Mouse (Mus musculus): ENCODE results near the gene Vsir.

Gene Vsir

DNA sequence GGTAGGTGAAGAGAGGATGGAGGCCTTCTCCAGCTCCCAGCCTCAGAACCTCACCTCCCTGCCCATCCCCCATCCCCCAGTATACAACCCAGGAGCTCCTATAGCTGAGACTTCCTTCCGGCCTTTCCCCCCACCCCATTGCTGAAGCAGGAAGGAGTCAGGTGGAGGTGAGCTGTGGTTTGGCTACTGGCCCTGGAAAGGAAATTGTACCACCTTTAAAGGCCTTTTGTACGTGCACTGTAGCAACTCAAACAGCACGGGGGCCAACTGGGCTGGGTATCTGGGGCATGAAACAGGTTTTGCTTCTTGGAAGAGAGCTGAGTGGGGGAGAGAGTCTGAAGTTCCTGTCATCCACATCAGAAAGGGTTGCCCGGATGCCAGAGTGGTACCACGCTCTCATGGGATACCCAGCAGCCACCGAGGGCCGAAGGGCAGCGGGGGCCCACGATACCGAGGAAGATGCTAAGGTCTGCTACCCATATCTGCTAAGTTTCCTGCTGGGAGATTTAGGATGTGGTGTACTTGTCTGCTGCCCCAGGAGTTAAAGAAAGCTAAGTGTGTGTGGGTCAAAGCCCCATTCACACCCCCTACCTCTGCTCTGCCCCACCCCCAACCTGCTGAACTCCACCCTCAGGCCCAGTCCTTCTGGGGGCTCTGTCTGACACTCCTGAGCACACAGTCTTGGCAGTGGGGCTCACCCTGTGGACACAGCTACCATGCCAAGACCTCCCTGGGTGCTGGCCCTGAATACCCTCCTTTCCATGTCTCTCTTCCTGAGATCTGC, 34.7 kb downstream of the Vsir start:
- 78% methylated on average over 10 of the region's 10 CpGs for WGBS

DNA sequence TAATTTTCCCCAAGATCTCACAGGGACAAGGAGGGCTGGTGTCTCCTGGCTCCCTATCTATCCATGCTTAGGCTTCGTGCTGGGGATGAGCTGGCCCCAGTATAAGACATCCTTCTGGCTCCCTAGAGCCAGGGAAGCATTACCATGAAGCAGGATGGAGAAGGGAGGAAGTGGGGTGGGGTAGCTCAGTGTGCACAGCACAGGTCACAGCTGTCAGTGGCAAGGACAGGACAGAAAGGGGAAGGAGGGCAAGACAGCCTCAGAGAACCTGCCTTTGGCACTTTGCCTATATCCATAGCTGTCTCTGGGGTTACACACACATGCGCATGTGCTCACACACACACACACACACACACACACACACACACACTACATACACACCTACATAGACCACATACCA, 41.7 kb downstream of the Vsir start:
- WGBS: 74% methylated on average over 2 of the region's 2 CpGs

DNA sequence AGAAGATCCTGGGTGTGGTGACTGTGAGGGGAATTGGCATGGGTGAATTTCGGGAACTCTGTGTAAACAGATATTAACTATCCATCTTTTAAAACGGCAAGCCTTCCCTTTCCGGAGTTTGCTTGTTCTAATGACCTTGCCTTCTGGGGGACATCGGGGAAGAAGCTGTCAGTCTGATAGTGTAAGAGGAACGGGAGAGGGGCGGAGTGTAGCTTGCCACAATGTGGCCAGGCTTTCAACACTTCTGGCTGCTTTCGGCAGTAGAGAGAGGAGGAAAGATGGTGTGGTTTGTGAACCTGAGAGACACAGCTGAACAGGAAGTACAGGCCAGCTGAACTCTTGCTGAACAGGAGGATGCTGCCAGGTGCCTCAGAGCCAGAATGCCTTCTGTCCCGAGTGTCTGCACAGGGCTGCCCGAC, 42.8 kb downstream of the Vsir start:
- 49% methylated on average over 9 of the region's 9 CpGs for WGBS

- WGBS: 68% methylated on average over 6 of the region's 6 CpGs
Observed at GRCm38 (mm10) chr10:60390177-60390903, 43.7 kb downstream of the Vsir start.

DNA sequence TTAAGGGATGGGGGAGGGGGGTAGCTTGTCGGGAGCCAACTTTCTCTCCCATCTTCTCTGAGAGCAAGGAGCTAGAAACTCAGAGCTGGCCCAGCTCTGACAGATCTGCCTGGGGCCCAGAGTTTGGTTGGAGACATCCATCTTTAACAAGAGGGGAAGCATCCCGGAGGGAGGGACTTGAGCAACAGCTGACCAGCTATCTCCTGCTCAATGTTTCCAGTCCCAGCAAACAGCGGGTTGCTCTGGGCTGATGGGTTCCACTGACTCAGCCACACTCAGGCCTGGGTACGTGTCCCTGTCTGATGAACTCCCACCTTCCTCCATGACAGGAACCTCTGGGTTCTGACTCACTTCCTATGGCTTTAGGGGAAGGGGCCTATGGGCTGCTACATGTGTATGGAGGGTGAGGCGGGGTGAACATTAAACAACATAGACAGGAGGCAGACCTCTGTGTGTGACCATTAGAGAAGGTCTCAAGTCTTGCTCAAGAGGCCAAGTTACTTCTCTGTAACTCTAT, 44.3 kb downstream of the Vsir start:
- 84% methylated on average over 5 of the region's 5 CpGs for WGBS

- whole genome bisulfite sequencing: 82% methylated on average over 9 of the region's 9 CpGs
Observed at GRCm38 (mm10) chr10:60391661-60392060, 45.0 kb downstream of the Vsir start.

DNA sequence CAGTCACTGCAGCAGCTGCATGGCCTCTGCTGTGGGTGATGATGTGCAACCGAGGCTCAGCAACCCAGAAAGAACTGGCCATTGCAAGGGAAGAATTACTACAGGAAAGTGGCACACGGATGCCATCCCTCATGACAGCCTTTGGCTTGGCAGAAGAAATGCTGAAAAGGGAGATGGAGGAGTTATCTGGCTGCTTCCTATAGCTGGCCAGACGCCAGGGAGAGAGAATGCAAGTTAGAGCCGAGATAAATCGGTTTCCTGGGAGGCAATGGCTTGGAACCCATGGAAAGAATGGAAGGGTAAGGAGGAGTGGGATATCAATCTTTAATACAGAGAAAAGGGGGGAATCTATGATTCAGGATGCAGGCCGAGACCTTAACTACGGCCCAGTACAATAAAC, 48.3 kb downstream of the Vsir start:
- 57% methylated on average over 7 of the region's 7 CpGs for WGBS

GRCm38 (mm10) chr10:60395605-60396004, 49.0 kb downstream of the Vsir start:
- 83% methylated on average over 5 of the region's 5 CpGs for WGBS

DNA sequence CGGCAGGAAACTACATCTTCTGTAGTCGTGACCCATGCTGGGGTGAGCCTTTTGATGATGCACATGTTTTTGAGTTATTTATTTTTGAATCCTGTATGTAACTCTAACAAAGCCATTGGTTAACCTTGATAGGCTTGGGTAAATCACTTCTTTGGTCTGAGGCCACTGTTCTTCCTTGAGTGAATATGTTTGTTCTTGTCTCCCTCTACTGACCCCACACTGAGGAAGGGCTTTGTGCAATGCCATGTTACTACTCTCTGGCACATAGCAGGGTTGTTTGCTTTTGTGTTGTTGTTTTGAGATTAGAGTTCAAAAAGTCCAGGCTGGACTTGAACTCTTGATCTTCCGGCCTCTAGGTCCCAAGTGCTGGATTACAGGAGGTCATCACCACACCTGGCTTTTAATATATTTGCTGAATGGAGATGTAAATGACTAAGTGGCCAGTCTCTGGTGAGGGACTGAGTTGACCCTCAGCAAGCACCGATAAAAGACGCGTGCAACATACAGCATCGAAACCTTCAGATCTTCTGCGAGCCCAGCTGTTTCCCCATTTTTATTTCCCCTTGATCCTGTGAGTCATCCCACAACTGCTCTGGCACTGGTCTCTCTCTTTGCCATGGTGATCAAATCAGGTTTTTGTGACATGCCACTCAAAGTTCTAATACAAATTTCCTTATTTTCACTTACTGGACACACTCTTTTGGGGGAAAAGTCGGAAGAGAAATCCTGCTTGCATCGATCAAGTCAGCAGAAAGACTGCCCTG, 51.6 kb downstream of the Vsir start:
- WGBS: 84% methylated on average over 10 of the region's 10 CpGs

DNA sequence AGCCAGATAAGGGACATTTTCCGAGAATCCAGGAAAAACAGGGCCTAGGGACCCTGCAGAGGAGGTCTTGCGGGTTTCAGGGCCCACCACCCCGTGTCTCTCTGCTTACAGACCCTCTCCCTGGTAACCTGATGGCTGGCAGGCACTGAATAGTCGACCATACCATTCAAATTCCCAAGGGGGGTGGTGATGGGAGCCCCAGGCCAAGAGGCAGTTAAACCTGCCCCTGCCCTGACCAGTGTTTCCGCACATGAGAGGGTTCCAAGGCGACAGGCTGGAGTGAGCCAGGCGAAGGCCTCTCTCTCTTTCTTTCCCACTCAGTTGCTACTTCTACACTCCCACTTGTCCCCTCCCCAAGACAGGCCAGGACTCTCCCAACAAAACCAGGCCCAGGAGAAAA, 52.8 kb downstream of the Vsir start, which contains the start of gene Gm17455:
Gm17455 (plus strand) TSS at position 278 of the 400 bp plus-strand sequence.
- WGBS: 74% methylated on average over 7 of the region's 7 CpGs

GRCm38 (mm10) chr10:60400507-60401295, 54.0 kb downstream of the Vsir start:
- 83% methylated on average over 11 of the region's 11 CpGs for WGBS

GRCm38 (mm10) chr10:60405460-60406177, 59.0 kb downstream of the Vsir start:
- 48% methylated on average over 7 of the region's 7 CpGs for WGBS

- 7% methylated on average over 5 of the region's 5 CpGs for WGBS
Observed at GRCm38 (mm10) chr10:60407831-60408230, 61.2 kb downstream of the Vsir start.

DNA sequence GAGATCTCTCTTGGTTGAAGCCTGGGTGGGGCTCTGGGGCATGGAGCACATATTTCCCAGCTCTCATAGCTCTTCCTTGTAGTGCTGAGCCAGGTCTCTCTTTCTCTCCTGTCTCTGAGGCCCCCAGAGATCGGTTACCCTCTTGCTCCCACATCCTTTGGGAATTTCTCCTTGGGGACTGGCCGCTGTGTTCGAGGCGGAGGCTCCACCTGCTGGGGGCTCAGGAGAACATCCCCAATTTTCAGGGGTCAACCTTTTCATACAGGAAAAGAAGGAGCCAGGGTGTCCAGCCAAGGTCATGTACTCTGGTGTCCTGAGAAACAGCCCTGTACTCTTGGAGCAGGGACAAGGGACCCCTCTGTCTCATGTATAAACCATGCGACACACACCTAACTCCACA, 65.1 kb downstream of the Vsir start:
- WGBS: 37% methylated on average over 5 of the region's 5 CpGs

DNA sequence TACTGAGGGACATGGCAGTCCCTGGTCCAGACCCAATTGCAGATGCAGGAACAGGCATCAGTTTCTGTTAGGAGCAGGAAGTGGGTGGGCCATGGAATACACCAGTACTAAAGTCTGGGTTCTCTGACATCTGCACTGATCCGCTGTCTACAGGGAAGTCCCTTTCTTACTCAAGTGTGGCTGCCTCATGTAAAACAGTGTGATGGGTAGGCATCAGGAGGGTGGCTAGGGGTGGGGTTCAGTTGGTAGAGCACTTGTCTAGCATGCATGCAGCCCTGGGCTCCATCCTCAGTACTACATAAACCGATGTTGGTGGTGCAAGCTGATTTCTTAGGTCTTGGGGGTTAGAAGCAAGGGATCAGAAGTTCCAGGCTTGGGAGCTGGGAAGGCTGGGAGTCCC, 67.1 kb downstream of the Vsir start:
- WGBS: 86% methylated on average over 2 of the region's 2 CpGs

- 73% methylated on average over 2 of the region's 2 CpGs for WGBS
Observed at GRCm38 (mm10) chr10:60417041-60417440, 70.4 kb downstream of the Vsir start.

GRCm38 (mm10) chr10:60418137-60418536, 71.5 kb downstream of the Vsir start:
- WGBS: 16% methylated on average over 3 of the region's 3 CpGs

- 31% methylated on average over 4 of the region's 4 CpGs for WGBS
Observed at GRCm38 (mm10) chr10:60419624-60420023, 73.0 kb downstream of the Vsir start.

All from cerebral cortex, adult 2 months (tissue).